In genomic region chrX:70569339-70569979, GRCm38 (mm10) we compare ENCODE assay signal across 7 mouse cellular contexts.
DNase-seq lines count a peak whose midpoint lies in the region; ATAC-seq and TF ChIP-seq lines count a peak whose summit lies in the region.
"Not testable (repeated sequence)": the region's sequence is repeated elsewhere in the genome, so short reads cannot be mapped to it uniquely, and the experiment has no call there.

No protein-coding gene starts in this region.

- not testable (repeated sequence) for H3K27me3 ChIP-seq in forebrain, embryonic 16.5 days (replicated peaks; ENCODE audit: control insufficient read depth, insufficient read depth, low read length); hindbrain, embryonic 11.5 days (ENCODE audit: control insufficient read depth, insufficient read depth, low read length); intestine, postnatal 0 days (replicated peaks; ENCODE audit: control insufficient read depth, insufficient read depth, low read length); limb, embryonic 13.5 days; midbrain, embryonic 13.5 days; neural tube, embryonic 14.5 days (ENCODE audit: control insufficient read depth, insufficient read depth, low read length)

- not testable (repeated sequence) for H3K4me1 ChIP-seq in forebrain, embryonic 16.5 days (replicated peaks; ENCODE audit: control insufficient read depth, insufficient read depth, low read length); hindbrain, embryonic 11.5 days (replicated peaks; ENCODE audit: control insufficient read depth, insufficient read depth, low read length); intestine, postnatal 0 days (replicated peaks; ENCODE audit: control insufficient read depth, insufficient read depth, low read length); limb, embryonic 13.5 days; midbrain, embryonic 13.5 days (replicated peaks); neural tube, embryonic 14.5 days (ENCODE audit: control insufficient read depth, insufficient read depth, low read length)

- ATAC-seq in cerebellum, adult (ENCODE audit: insufficient number of reproducible peaks, low FRiP score, low TSS enrichment), result peak; percentile 56; the same call in 1 of the 2 replicates
- peak; percentile 88 for ATAC-seq in forebrain, embryonic 16.5 days
- peak; percentile 61 for ATAC-seq in hindbrain, embryonic 11.5 days (ENCODE audit: low FRiP score)
- not testable (repeated sequence) for ATAC-seq in intestine, postnatal 0 days
- peak; percentile 48; the same call in 1 of the 2 replicates for ATAC-seq in limb, embryonic 13.5 days (ENCODE audit: low FRiP score, low read depth)
- ATAC-seq in midbrain, embryonic 13.5 days, result peak; percentile 78
- ATAC-seq in neural tube, embryonic 14.5 days (ENCODE audit: low read depth), result peak; percentile 87; the same call in 1 of the 2 replicates

- not testable (repeated sequence) for H3K4me3 ChIP-seq in forebrain, embryonic 16.5 days (replicated peaks; ENCODE audit: low read length); hindbrain, embryonic 11.5 days (ENCODE audit: low read depth, low read length); intestine, postnatal 0 days (ENCODE audit: low read depth, low read length); limb, embryonic 13.5 days; midbrain, embryonic 13.5 days (replicated peaks); neural tube, embryonic 14.5 days (ENCODE audit: low read depth, low read length)

- TF ChIP-seq CTCF in intestine, postnatal 0 days (IDR thresholded peaks at IDR 0.05; ENCODE audit: low read depth), result peak; percentile 49

- not testable (repeated sequence) for H3K27ac ChIP-seq in forebrain, embryonic 16.5 days (ENCODE audit: low read length); hindbrain, embryonic 11.5 days (ENCODE audit: low read depth, low read length); intestine, postnatal 0 days (ENCODE audit: low read depth, low read length); limb, embryonic 13.5 days; midbrain, embryonic 13.5 days; neural tube, embryonic 14.5 days (ENCODE audit: low read depth, low read length)

- not testable (repeated sequence) for H3K9ac ChIP-seq in forebrain, embryonic 16.5 days (replicated peaks; ENCODE audit: low read depth, low read length); hindbrain, embryonic 11.5 days (ENCODE audit: low read depth, low read length); intestine, postnatal 0 days (ENCODE audit: low read depth, low read length); limb, embryonic 13.5 days; midbrain, embryonic 13.5 days (replicated peaks); neural tube, embryonic 14.5 days (replicated peaks; ENCODE audit: low read depth, low read length)

- peak; percentile 0 for DNase-seq in hindbrain, embryonic 11.5 days (ENCODE audit: low spot score)

- not testable (repeated sequence) for H3K4me2 ChIP-seq in forebrain, embryonic 16.5 days (ENCODE audit: low read length); hindbrain, embryonic 11.5 days (replicated peaks; ENCODE audit: low read depth, low read length); intestine, postnatal 0 days (replicated peaks; ENCODE audit: low read depth); limb, embryonic 13.5 days (replicated peaks); midbrain, embryonic 13.5 days (replicated peaks); neural tube, embryonic 14.5 days (ENCODE audit: low read depth, low read length)

- not testable (repeated sequence) for H3K9me3 ChIP-seq in forebrain, embryonic 16.5 days (ENCODE audit: control insufficient read depth, low read length); hindbrain, embryonic 11.5 days (ENCODE audit: control insufficient read depth, low read length); intestine, postnatal 0 days (ENCODE audit: control insufficient read depth); limb, embryonic 13.5 days; midbrain, embryonic 13.5 days; neural tube, embryonic 14.5 days (ENCODE audit: control insufficient read depth, low read length)

- H3K36me3 ChIP-seq in forebrain, embryonic 16.5 days (ENCODE audit: control insufficient read depth, insufficient read depth); hindbrain, embryonic 11.5 days (ENCODE audit: control insufficient read depth, insufficient read depth, low read length); intestine, postnatal 0 days (ENCODE audit: control insufficient read depth, insufficient read depth); limb, embryonic 13.5 days; midbrain, embryonic 13.5 days; neural tube, embryonic 14.5 days (ENCODE audit: control insufficient read depth, insufficient read depth, low read length): not testable (repeated sequence)

- 49% methylated on average over 5 of the region's 6 CpGs for WGBS in forebrain, embryonic 16.5 days
- WGBS in hindbrain, embryonic 11.5 days, result 57% methylated on average over 4 of the region's 6 CpGs
- WGBS in intestine, postnatal 0 days, result 52% methylated on average over 5 of the region's 6 CpGs
- WGBS in limb, embryonic 13.5 days, result 37% methylated on average over 4 of the region's 6 CpGs
- 48% methylated on average over 5 of the region's 6 CpGs for WGBS in midbrain, embryonic 13.5 days
- WGBS in neural tube, embryonic 14.5 days, result 42% methylated on average over 4 of the region's 6 CpGs
